Mouse (Mus musculus): ENCODE measurements at regions not wholly inside any gene's neighbourhood (a gene's known extent, or its start where the extent isn't known, plus 50 kb on each side); places are given as distances from the start of the nearest gene placed in this dataset.

GRCm38 (mm10) chr12:55930468-55930867 lies 94.3 kb downstream of the Brms1l start:
- no peak for DNase-seq (ENCODE audit: extremely low read depth, low read depth)

- DNase-seq (ENCODE audit: extremely low read depth, low read depth), result no peak
Observed at GRCm38 (mm10) chr12:55926974-55927321, 90.8 kb downstream of the Brms1l start.

DNA sequence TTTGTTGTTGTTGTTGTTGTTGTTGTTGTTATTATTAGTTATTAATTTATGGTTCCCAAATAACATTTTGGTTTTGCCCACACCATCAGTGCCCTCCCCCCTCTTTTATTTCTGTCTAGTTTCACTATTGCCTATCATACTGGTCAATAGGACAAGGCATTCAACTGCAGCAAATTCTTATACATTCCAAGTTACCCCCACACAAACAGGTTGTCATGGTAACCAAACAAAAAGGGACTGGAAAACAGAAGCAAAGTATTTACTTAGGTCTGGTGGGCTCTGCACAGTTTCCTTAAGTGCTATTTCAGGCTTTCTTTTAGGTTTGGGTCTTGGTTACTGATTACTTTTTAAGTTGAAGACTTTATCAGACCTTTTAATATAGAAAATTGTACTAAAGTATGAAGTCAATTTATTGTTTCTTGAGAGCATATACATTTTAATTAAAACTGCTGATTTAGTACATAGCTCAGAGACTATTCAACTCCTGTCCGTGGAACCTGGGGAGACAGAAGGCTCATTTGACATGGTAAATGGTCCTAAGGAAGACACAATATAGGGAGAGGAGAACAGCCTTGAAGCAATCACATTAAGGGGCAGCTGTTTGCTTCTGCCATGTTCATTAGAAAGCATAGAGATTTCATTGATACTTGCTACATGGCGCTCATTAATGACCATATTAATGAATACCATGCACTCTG lies 90.3 kb downstream of the Brms1l start:
- no peak for DNase-seq (ENCODE audit: extremely low read depth, low read depth)

Data from MEL-GATA-1-ER (cell line).